Mouse (Mus musculus): ENCODE measurements around the gene Olfr429. TPM values are rescaled to one million over a fixed set of nuclear protein-coding genes. Genes with fewer than 3 reads are reported as not detected.

Olfr429 gene
- polyA plus RNA-seq, 1 experiment, result not detected

DNA sequence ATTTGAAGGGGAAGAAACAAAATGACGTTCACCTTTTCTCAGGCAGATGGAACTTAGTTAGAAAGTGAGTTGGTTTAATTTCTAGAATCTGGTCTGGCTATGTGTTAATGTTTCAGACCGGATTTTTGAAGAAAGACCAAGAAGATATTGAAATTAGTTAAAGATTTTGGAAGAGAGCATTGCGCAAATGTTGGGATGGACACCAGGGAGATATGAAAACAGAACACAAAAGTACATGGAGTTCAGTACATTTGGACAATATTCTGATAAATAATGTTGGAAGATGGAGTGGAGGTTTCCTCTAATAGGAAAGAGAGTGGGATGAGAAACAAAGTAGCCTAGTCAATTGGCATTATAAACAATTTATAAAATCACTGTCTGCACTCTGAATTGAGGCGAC is 32.6 kb upstream of the Olfr429 start:
- Histone ChIP-seq H3K36me3 (ENCODE audit: control insufficient read depth) (no peaks in the 10 kb centered on the region), H3K4me3 (replicated peaks) (no peak overlapping the region), H3K27me3 (ENCODE audit: control insufficient read depth) (no peaks in the 10 kb centered on the region), H3K4me1 (ENCODE audit: control insufficient read depth) (no peaks in the 10 kb centered on the region), H3K9me3 (ENCODE audit: control insufficient read depth, low read length) (no peaks in the 10 kb centered on the region)
- TF ChIP-seq TAL1 (IDR thresholded peaks at IDR 0.05; ENCODE audit: low read length), result no peak
- TF ChIP-seq GATA1 (IDR thresholded peaks at IDR 0.05; ENCODE audit: low read length), result no peak

DNA sequence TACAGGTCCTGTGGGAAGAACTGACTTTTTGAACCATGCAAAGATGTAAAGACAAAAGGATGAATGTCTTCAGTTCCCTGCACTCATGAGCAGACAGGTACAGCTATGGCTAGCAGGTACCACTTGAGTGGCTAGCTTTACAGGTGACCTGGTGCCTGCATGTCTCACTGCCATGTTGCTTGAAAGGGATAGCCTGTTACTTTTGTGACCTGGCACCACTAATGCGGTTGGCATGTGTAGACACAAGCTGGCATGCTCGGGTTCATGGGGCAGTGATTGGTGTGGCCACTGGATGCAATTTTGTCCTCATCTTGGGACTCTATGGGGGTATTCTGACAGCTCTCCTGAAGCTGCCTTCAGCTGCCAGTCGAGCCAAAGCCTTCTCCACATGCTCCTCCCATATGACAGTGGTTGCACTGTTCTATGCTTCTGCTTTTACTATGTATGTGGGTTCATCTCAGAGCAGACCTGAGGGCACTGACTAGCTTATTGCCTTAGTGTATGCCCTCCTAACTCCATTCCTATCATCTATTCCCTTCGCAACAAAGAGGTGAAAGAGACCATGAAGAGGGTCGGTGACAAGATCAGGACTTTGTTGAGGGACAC is 32.1 kb upstream of the Olfr429 start:
- H3K4me1 ChIP-seq (ENCODE audit: control insufficient read depth), result no peaks in the 10 kb centered on the region
- no peaks in the 10 kb centered on the region for H3K27me3 ChIP-seq (ENCODE audit: control insufficient read depth)
- no peak for TF ChIP-seq TAL1 (IDR thresholded peaks at IDR 0.05; ENCODE audit: low read length)
- TF ChIP-seq GATA1 (IDR thresholded peaks at IDR 0.05; ENCODE audit: low read length), result no peak
- no peaks in the 10 kb centered on the region for H3K9me3 ChIP-seq (ENCODE audit: control insufficient read depth, low read length)
- no peaks in the 10 kb centered on the region for H3K36me3 ChIP-seq (ENCODE audit: control insufficient read depth)
- no peak overlapping the region for H3K4me3 ChIP-seq (replicated peaks)

DNA sequence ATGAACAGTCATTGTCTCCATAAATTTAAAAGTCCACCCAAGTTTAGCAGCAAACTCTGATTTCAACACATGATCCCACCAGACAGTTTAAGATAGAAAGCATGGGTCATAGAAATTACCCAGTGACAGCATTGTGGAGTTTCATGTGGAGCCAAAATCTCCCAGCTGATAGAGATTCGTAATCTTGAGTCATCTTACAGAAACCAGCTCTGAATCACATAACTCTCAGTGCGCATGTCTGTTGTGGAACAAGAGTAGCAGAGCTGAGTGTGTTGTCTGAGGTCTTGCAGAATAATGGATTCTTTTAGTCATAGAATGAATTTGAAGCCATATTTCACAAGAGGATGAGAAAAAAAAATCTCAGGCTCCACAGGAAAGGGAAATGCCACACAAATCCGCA is 31.1 kb upstream of the Olfr429 start:
- Histone ChIP-seq H3K36me3 (ENCODE audit: control insufficient read depth) (no peaks in the 10 kb centered on the region), H3K4me1 (ENCODE audit: control insufficient read depth) (no peaks in the 10 kb centered on the region), H3K4me3 (replicated peaks) (no peak overlapping the region), H3K9me3 (ENCODE audit: control insufficient read depth, low read length) (no peaks in the 10 kb centered on the region), H3K27me3 (ENCODE audit: control insufficient read depth) (no peaks in the 10 kb centered on the region)
- TF ChIP-seq TAL1 (IDR thresholded peaks at IDR 0.05; ENCODE audit: low read length) (no peak), GATA1 (IDR thresholded peaks at IDR 0.05; ENCODE audit: low read length) (no peak)

DNA sequence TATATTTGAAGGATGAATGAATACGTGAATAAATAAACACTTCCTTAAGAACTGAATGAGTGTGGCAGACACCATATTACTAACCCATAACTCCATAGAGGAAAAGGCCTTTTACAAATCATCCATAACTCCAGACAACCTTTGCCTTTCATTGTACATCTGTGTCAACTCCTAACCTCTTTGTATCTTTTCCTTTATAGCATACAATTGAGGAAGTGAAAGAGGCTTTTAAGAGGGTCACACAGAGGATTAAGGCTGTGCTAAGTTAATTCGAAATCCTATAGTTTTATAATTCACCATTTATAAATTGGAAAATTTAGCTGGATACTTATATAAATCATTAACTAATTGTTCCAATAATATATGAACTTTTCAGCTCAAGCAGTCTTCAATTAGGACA is 28.9 kb upstream of the Olfr429 start:
- no peak overlapping the region for H3K4me3 ChIP-seq (replicated peaks)
- no peaks in the 10 kb centered on the region for H3K4me1 ChIP-seq (ENCODE audit: control insufficient read depth)
- TF ChIP-seq TAL1 (IDR thresholded peaks at IDR 0.05; ENCODE audit: low read length) (no peak), GATA1 (IDR thresholded peaks at IDR 0.05; ENCODE audit: low read length) (no peak)
- no peaks in the 10 kb centered on the region for H3K36me3 ChIP-seq (ENCODE audit: control insufficient read depth)
- H3K27me3 ChIP-seq (ENCODE audit: control insufficient read depth), result no peaks in the 10 kb centered on the region
- H3K9me3 ChIP-seq (ENCODE audit: control insufficient read depth, low read length), result no peaks in the 10 kb centered on the region

DNA sequence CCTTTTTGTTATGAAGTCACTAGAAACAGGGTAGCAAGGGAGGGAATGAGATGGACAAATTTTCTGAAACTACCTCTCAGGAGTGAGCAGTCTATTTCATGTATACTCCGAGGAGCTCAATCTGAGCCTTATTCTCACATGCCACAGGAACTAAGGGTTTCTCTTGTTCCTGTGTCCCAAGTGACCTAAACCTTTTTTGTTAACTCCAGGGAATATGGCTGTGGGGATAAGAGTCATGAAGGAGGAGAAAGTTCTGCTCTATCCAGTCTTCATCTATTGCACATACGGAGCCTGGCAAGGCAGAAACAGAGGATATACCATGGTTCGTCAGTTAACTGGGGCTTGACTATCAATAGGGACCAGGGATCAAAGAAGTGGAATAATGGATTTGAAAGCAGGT is 17.8 kb upstream of the Olfr429 start, which contains the start of gene Olfr430:
TSS of gene Olfr430 (plus strand) at position 301 of the 400 bp plus-strand sequence.
- no peak within 1 kb of the TSS for H3K4me3 ChIP-seq (replicated peaks)
- H3K4me1 ChIP-seq (ENCODE audit: control insufficient read depth), result no peaks in the 10 kb centered on the region
- H3K27me3 ChIP-seq (ENCODE audit: control insufficient read depth), result no peaks in the 10 kb centered on the region
- H3K36me3 ChIP-seq (ENCODE audit: control insufficient read depth), result no peaks in the 10 kb centered on the region
- H3K9me3 ChIP-seq (ENCODE audit: control insufficient read depth, low read length), result no peaks in the 10 kb centered on the region
- TF ChIP-seq GATA1 (IDR thresholded peaks at IDR 0.05; ENCODE audit: low read length) (no peak), TAL1 (IDR thresholded peaks at IDR 0.05; ENCODE audit: low read length) (no peak)

DNA sequence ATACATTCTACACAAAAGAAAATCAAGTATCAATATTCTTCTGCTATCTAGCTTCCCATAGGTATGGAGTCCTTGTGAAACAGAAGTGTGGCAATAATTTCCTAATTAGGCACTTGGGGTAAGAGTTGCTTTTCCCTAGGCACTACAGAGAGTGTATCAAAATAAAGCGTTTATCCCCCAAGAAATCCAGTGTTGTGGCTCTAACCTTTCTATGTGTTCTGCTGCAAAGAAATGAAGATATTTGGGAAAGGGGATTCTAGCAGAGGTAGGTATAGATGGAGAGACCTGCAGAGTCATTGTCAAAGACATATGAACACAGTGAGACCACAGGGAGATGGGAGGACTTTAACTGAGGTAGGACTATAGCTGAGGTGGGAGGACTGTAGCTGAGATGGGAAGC is 12.5 kb downstream of the Olfr429 start, which contains the start of gene Olfr427:
TSS of gene Olfr427 (plus strand) at position 301 of the 400 bp plus-strand sequence.
- no peak within 1 kb of the TSS for H3K4me3 ChIP-seq (replicated peaks)

DNA sequence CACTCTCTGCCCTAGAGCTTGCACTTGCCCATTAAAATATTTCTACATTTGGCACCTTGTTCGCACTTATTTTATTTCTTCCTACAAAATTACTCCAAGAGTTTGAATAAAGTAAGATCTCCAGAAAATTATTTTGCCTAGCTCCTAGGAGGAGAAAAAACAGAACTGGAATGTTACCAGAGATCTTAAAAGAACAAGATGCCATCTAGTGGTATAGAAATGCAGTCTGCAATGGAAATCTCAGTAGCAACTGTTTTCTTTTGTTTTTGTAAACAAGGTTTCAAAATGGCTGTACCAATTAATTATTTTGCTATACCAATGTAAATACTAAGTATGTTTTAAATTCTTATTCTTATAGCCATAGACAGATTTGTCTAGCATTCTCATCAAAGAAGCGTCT is 19.6 kb downstream of the Olfr429 start:
- H3K4me3 ChIP-seq (replicated peaks), result no peak overlapping the region
- TF ChIP-seq TAL1 (IDR thresholded peaks at IDR 0.05; ENCODE audit: low read length) (no peak), GATA1 (IDR thresholded peaks at IDR 0.05; ENCODE audit: low read length) (no peak)
- H3K27me3 ChIP-seq (ENCODE audit: control insufficient read depth), result no peaks in the 10 kb centered on the region
- no peaks in the 10 kb centered on the region for H3K4me1 ChIP-seq (ENCODE audit: control insufficient read depth)
- no peaks in the 10 kb centered on the region for H3K36me3 ChIP-seq (ENCODE audit: control insufficient read depth)
- H3K9me3 ChIP-seq (ENCODE audit: control insufficient read depth, low read length), result no peaks in the 10 kb centered on the region

More for the DNA sequence above, 12.5 kb downstream of the Olfr429 start, which contains the start of gene Olfr427:
- Histone ChIP-seq H3K9me3 (ENCODE audit: control insufficient read depth, low read length) (no peaks in the 10 kb centered on the region), H3K4me1 (ENCODE audit: control insufficient read depth) (no peaks in the 10 kb centered on the region), H3K36me3 (ENCODE audit: control insufficient read depth) (no peaks in the 10 kb centered on the region), H3K27me3 (ENCODE audit: control insufficient read depth) (no peaks in the 10 kb centered on the region)
- no peak for TF ChIP-seq GATA1 (IDR thresholded peaks at IDR 0.05; ENCODE audit: low read length)
- TF ChIP-seq TAL1 (IDR thresholded peaks at IDR 0.05; ENCODE audit: low read length), result no peak

DNA sequence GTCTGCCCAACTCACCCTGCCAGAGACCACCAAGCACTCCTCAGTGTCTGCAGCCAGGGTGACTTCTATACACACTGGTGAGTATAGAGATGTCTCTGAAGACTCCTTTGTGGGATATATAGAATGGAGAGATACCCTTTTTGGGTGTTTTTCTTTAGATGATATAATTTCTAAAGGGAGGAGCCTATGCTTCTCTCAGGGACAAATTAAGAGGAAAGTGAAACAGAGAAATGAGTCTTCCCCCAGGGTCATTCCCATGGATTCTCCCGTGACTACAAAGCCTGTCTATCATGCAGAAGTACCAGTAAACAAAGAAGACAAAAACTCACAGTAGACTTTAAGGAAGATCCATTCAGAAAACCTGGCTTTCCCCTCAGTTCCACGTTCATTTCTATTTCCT is 36.9 kb downstream of the Olfr429 start, which contains the start of gene Olfr231:
TSS of gene Olfr231 (minus strand) at position 101 of the 400 bp plus-strand sequence.
- H3K4me1 ChIP-seq (ENCODE audit: control insufficient read depth), result no peaks in the 10 kb centered on the region
- H3K27me3 ChIP-seq (ENCODE audit: control insufficient read depth), result no peaks in the 10 kb centered on the region
- no peaks in the 10 kb centered on the region for H3K9me3 ChIP-seq (ENCODE audit: control insufficient read depth, low read length)
- TF ChIP-seq TAL1 (IDR thresholded peaks at IDR 0.05; ENCODE audit: low read length) (no peak), GATA1 (IDR thresholded peaks at IDR 0.05; ENCODE audit: low read length) (no peak)
- no peaks in the 10 kb centered on the region for H3K36me3 ChIP-seq (ENCODE audit: control insufficient read depth)
- H3K4me3 ChIP-seq (replicated peaks), result no peak within 1 kb of the TSS

DNA sequence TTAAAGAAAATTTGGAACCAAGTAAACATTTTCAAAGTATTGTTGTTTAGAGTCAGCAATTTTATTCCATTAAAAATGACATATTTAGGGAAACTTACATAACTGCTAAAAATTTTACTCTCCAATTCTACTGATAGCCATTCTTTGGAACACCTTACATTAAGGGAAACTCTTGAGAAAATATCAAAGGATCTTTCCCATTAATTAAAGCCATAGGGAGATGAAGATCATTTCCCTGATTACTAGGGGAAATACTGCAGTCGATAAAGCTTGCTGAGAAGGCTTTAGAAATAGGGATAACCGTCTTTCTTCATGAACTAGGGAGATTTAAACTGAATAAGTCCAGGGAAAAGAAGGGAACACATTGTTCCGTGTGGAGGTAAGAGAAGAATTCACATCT is 47.1 kb downstream of the Olfr429 start, which contains the start of gene Olfr424:
TSS of gene Olfr424 (plus strand) at position 301 of the 400 bp plus-strand sequence.
- Histone ChIP-seq H3K4me1 (ENCODE audit: control insufficient read depth) (no peaks in the 10 kb centered on the region), H3K9me3 (ENCODE audit: control insufficient read depth, low read length) (no peaks in the 10 kb centered on the region), H3K4me3 (replicated peaks) (no peak within 1 kb of the TSS), H3K36me3 (ENCODE audit: control insufficient read depth) (no peaks in the 10 kb centered on the region), H3K27me3 (ENCODE audit: control insufficient read depth) (no peaks in the 10 kb centered on the region)
- no peak for TF ChIP-seq GATA1 (IDR thresholded peaks at IDR 0.05; ENCODE audit: low read length)
- TF ChIP-seq TAL1 (IDR thresholded peaks at IDR 0.05; ENCODE audit: low read length), result no peak
